Mouse (Mus musculus): ENCODE data around the gene Sstr4. TPM values are rescaled to one million over a fixed set of nuclear protein-coding genes. Genes with fewer than 3 reads are reported as not detected.
A peak's percentile ranks its signal among the peaks of the same experiment; 100 is the strongest.

Sstr4 gene
- polyA plus RNA-seq, 1 experiment from 2014 or later: 1.0 TPM

- 0 out of 2 replicates have a peak, but pooled peaks have one; percentile 41 for ATAC-seq (ENCODE audit: low FRiP score, low read depth)
- no peak within 1 kb of the TSS for H3K9ac ChIP-seq
- 0 out of 2 replicates have a peak within 1 kb of the TSS, but pooled peaks have one; percentile 1 for H3K4me3 ChIP-seq
- H3K4me2 ChIP-seq (replicated peaks): no peak within 1 kb of the TSS
- H3K9me3 ChIP-seq: no peaks in the 10 kb centered on the region
- whole genome bisulfite sequencing: 61% methylated on average over 13 of the region's 13 CpGs
- no peaks in the 10 kb centered on the region for H3K4me1 ChIP-seq
- no peak within 1 kb of the TSS for H3K27ac ChIP-seq
- no peaks in the 10 kb centered on the region for H3K36me3 ChIP-seq
- no peaks in the 10 kb centered on the region for H3K27me3 ChIP-seq (replicated peaks)
Measured at GRCm38 (mm10) chr2:148443249-148443958, 48.3 kb downstream of the Sstr4 start, which contains the start of gene Cd93. Gene Cd93 (minus strand): TSS chr2:148443563.

GRCm38 (mm10) chr2:148444472-148444871, 49.3 kb downstream of the Sstr4 start:
- no peak overlapping the region for H3K4me3 ChIP-seq
- H3K4me1 ChIP-seq: no peaks in the 10 kb centered on the region
- WGBS: 57% methylated on average over 1 of the region's 1 CpGs
- no peaks in the 10 kb centered on the region for H3K36me3 ChIP-seq
- no peaks in the 10 kb centered on the region for H3K27me3 ChIP-seq (replicated peaks)
- no peak overlapping the region for H3K9ac ChIP-seq
- H3K4me2 ChIP-seq (replicated peaks): no peak overlapping the region
- H3K27ac ChIP-seq: no peak overlapping the region
- no peak for ATAC-seq (ENCODE audit: low FRiP score, low read depth)
- no peaks in the 10 kb centered on the region for H3K9me3 ChIP-seq

GRCm38 (mm10) chr2:148445616-148446015, 50.5 kb downstream of the Sstr4 start:
- ATAC-seq (ENCODE audit: low FRiP score, low read depth): no peak
- no peak overlapping the region for H3K27ac ChIP-seq
- no peak overlapping the region for H3K9ac ChIP-seq
- H3K4me3 ChIP-seq: no peak overlapping the region
- H3K4me1 ChIP-seq: no peaks in the 10 kb centered on the region
- 95% methylated on average over 1 of the region's 1 CpGs for WGBS
- no peaks in the 10 kb centered on the region for H3K9me3 ChIP-seq
- no peak overlapping the region for H3K4me2 ChIP-seq (replicated peaks)
- no peaks in the 10 kb centered on the region for H3K36me3 ChIP-seq
- H3K27me3 ChIP-seq (replicated peaks): no peaks in the 10 kb centered on the region

Other genes starting within 250 kb of the Sstr4 start
- gene Thbd, start 12.8 kb downstream of the Sstr4 start, polyA plus RNA-seq (2016; fragmentation: Nextera tagmentation; extraction: Ambion mirVana): 8.0 and 9.0 TPM in 2 replicates
- gene Cd93, start 48.2 kb downstream of the Sstr4 start, polyA plus RNA-seq (2016; fragmentation: Nextera tagmentation; extraction: Ambion mirVana): 7.3 and 8.0 TPM in 2 replicates